Mouse (Mus musculus) liver, adult 2 months (tissue): Measurements from ENCODE around the gene Dupd1. TPM values are rescaled to one million over a fixed set of nuclear protein-coding genes. Genes with fewer than 3 reads are reported as not detected.

ENCODE experiments used
- DNase-seq: peaks from one replicate; pipeline ENCODE4 v3.0.0-alpha.2; 2011; ENCODE audit warnings: low read depth, low spot score; ENCODE audit errors: extremely low read depth
- H3K27ac ChIP-seq: fragments of 200-500 bp; replicated peaks from 2 replicates; pipeline ENCODE4 v1.5.1; 2012; ENCODE audit warnings: low read depth, mild to moderate bottlenecking, control low read depth, inconsistent platforms, low read length; ENCODE audit not compliant: insufficient read depth
- H3K27me3 ChIP-seq: fragments of 200-500 bp; 2 replicates; pipeline ENCODE4 v1.6.1; 2012; ENCODE audit warnings: mild to moderate bottlenecking, moderate library complexity, low read length, inconsistent platforms; ENCODE audit not compliant: control insufficient read depth, insufficient read depth
- H3K36me3 ChIP-seq: fragments of 200-500 bp; 2 replicates; pipeline ENCODE4 v1.6.1; 2012; ENCODE audit warnings: low read length, inconsistent platforms; ENCODE audit not compliant: control insufficient read depth, insufficient read depth
- H3K4me1 ChIP-seq: fragments of 200-500 bp; 2 replicates; pipeline ENCODE4 v1.6.1; 2011; ENCODE audit warnings: low read length; ENCODE audit not compliant: control insufficient read depth, insufficient read depth
- H3K4me3 ChIP-seq: fragments of 200-500 bp; 2 replicates; pipeline ENCODE4 v1.5.1; 2011; ENCODE audit warnings: low read depth, mild to moderate bottlenecking, control low read depth, low read length, moderate library complexity; ENCODE audit not compliant: insufficient read depth
- H3K79me2 ChIP-seq: fragments of 200-500 bp; 2 replicates; pipeline ENCODE4 v1.6.1; 2012; ENCODE audit warnings: inconsistent platforms, mild to moderate bottlenecking, low read length, moderate library complexity; ENCODE audit not compliant: control insufficient read depth, insufficient read depth
- H3K9ac ChIP-seq: fragments of 200-500 bp; 2 replicates; pipeline ENCODE4 v1.6.1; 2012; ENCODE audit warnings: low read depth, mild to moderate bottlenecking, control low read depth, inconsistent platforms, low read length
- CTCF ChIP-seq: fragments of 200-500 bp; IDR thresholded peaks from 2 replicates; pipeline ENCODE4 v1.5.1; 2011; ENCODE audit warnings: low read depth, low read length, control low read depth
- POLR2A ChIP-seq: fragments of 200-500 bp; IDR thresholded peaks from 2 replicates; pipeline ENCODE4 v1.6.1; 2011; ENCODE audit warnings: low read length, control low read depth; ENCODE audit not compliant: insufficient read depth; ENCODE audit errors: extremely low read depth
- WGBS: fragments of 180-500 bp; shearing (Covaris S2); methylation state at CpG from one replicate; pipeline ENCODE4 v1.1.7; 2018; 5-methylcytosine and 5-hydroxymethylcytosine counted together
- polyA plus RNA-seq: library from polyadenylated mRNA; depleted of rRNA; stranded (reverse); fragments of >200 nt; gene quantifications from 2 replicates; pipeline ENCODE4 v1.2.3, GENCODE M21; 2012
- total RNA-seq: library from RNA; depleted of rRNA; stranded (reverse); fragments of >200 nt; gene quantifications from 2 replicates; pipeline ENCODE4 v1.2.3, GENCODE M21; 2014

Dupd1 gene
- total and polyA plus RNA-seq, 2 experiments: not detected

GRCm38 (mm10) chr14:21702691-21703090, 11.7 kb downstream of the Dupd1 start:
- TF ChIP-seq CTCF (no peak), POLR2A (no peak)
- H3K27me3 ChIP-seq: no peaks in the 10 kb centered on the region
- no peaks in the 10 kb centered on the region for H3K4me1 ChIP-seq
- H3K36me3 ChIP-seq: no peaks in the 10 kb centered on the region
- no peak for DNase-seq
- no peak overlapping the region for H3K4me3 ChIP-seq
- no peak overlapping the region for H3K9ac ChIP-seq
- 89% methylated on average over 8 of the region's 8 CpGs for WGBS
- no peaks in the 10 kb centered on the region for H3K79me2 ChIP-seq
- H3K27ac ChIP-seq: no peak overlapping the region

GRCm38 (mm10) chr14:21696186-21696830, 18.1 kb downstream of the Dupd1 start:
- Histone ChIP-seq H3K9ac (no peak overlapping the region), H3K4me1 (no peaks in the 10 kb centered on the region), H3K4me3 (no peak overlapping the region), H3K27me3 (no peaks in the 10 kb centered on the region), H3K36me3 (no peaks in the 10 kb centered on the region), H3K27ac (no peak overlapping the region), H3K79me2 (no peaks in the 10 kb centered on the region)
- no peak for TF ChIP-seq POLR2A
- TF ChIP-seq CTCF: no peak
- 90% methylated on average over 7 of the region's 7 CpGs for WGBS
- DNase-seq: no peak

- WGBS: 66% methylated on average over 6 of the region's 6 CpGs
- TF ChIP-seq CTCF (no peak), POLR2A (no peak)
- Histone ChIP-seq H3K27me3 (no peaks in the 10 kb centered on the region), H3K79me2 (no peaks in the 10 kb centered on the region), H3K36me3 (no peaks in the 10 kb centered on the region), H3K4me3 (no peak overlapping the region), H3K27ac (no peak overlapping the region), H3K4me1 (no peaks in the 10 kb centered on the region), H3K9ac (no peak overlapping the region)
- no peak for DNase-seq
Observed at GRCm38 (mm10) chr14:21695020-21695419, 19.4 kb downstream of the Dupd1 start.

- no peak for DNase-seq
- peaks cover 9% of the 10 kb centered on the region; the same call in 1 of the 2 replicates for H3K27me3 ChIP-seq
- H3K79me2 ChIP-seq: no peaks in the 10 kb centered on the region
- no peaks in the 10 kb centered on the region for H3K4me1 ChIP-seq
- no peak overlapping the region for H3K9ac ChIP-seq
- H3K4me3 ChIP-seq: no peak overlapping the region
- WGBS: 77% methylated on average over 3 of the region's 3 CpGs
- no peak overlapping the region for H3K27ac ChIP-seq
- TF ChIP-seq CTCF (no peak), POLR2A (no peak)
- no peaks in the 10 kb centered on the region for H3K36me3 ChIP-seq
Observed at GRCm38 (mm10) chr14:21691070-21691469, 23.3 kb downstream of the Dupd1 start.

GRCm38 (mm10) chr14:21686376-21687279, 27.7 kb downstream of the Dupd1 start:
- 16% methylated on average over 49 of the region's 49 CpGs for WGBS
- H3K9ac ChIP-seq: no peak overlapping the region
- no peak for TF ChIP-seq POLR2A
- TF ChIP-seq CTCF: no peak
- no peaks in the 10 kb centered on the region for H3K36me3 ChIP-seq
- no peak for DNase-seq
- H3K4me3 ChIP-seq: no peak overlapping the region
- H3K27me3 ChIP-seq: peaks cover 14% of the 10 kb centered on the region; the same call in 1 of the 2 replicates
- no peaks in the 10 kb centered on the region for H3K79me2 ChIP-seq
- no peak overlapping the region for H3K27ac ChIP-seq
- no peaks in the 10 kb centered on the region for H3K4me1 ChIP-seq
